Mouse (Mus musculus) thymus, postnatal 4 days (tissue): ENCODE measurements around the gene B020011L13Rik.
"Not testable (repeated sequence)": the region's sequence is repeated elsewhere in the genome, so short reads cannot be mapped to it uniquely, and the experiment has no call there.

Experiments used
- DNase-seq: peaks from one replicate; pipeline ENCODE4 v3.0.0; 2021

B020011L13Rik gene

GRCm38 (mm10) chr1:117780833-117781232 lies at the start of gene B020011L13Rik:
B020011L13Rik (plus strand) TSS chr1:117781133.
- not testable (repeated sequence) for DNase-seq

GRCm38 (mm10) chr1:117816271-117816670 lies 35.3 kb downstream of the B020011L13Rik start:
- not testable (repeated sequence) for DNase-seq

GRCm38 (mm10) chr1:117829781-117830180 lies 48.8 kb downstream of the B020011L13Rik start, which contains the start of gene Gm28360:
Gm28360 (plus strand) TSS chr1:117830081.
- not testable (repeated sequence) for DNase-seq

GRCm38 (mm10) chr1:117851718-117852117 lies 70.8 kb downstream of the B020011L13Rik start:
- DNase-seq, result not testable (repeated sequence)
